In genomic region chr4:108300670-108301373, GRCm38 (mm10) we compare ENCODE assay signal across 8 mouse cellular contexts. TPM values are rescaled to one million over a fixed set of nuclear protein-coding genes. Genes with fewer than 3 reads are reported as not detected.
DNase-seq lines count a peak whose midpoint lies in the region; ATAC-seq and TF ChIP-seq lines count a peak whose summit lies in the region.

Gene Zyg11b (minus strand): TSS chr4:108301096.

- H3K36me3 ChIP-seq in heart, embryonic 12.5 days, result no peaks in the 10 kb centered on the region
- no peaks in the 10 kb centered on the region for H3K36me3 ChIP-seq in kidney, postnatal 0 days (ENCODE audit: insufficient read depth, low read length)
- no peaks in the 10 kb centered on the region for H3K36me3 ChIP-seq in liver, embryonic 13.5 days
- no peaks in the 10 kb centered on the region for H3K36me3 ChIP-seq in stomach, embryonic 16.5 days (ENCODE audit: control insufficient read depth, insufficient read depth, low read length)

- peak within 1 kb of the TSS; percentile 81 for H3K9ac ChIP-seq in heart, embryonic 12.5 days
- peak within 1 kb of the TSS; percentile 80 for H3K9ac ChIP-seq in kidney, postnatal 0 days (ENCODE audit: low read depth, low read length)
- peak within 1 kb of the TSS; percentile 89 for H3K9ac ChIP-seq in liver, embryonic 13.5 days
- H3K9ac ChIP-seq in stomach, embryonic 16.5 days (ENCODE audit: low read length), result peak within 1 kb of the TSS; percentile 96

- under 1% methylated on average over 43 of the region's 58 CpGs for WGBS in heart, embryonic 12.5 days
- WGBS in kidney, postnatal 0 days, result 2% methylated on average over 46 of the region's 58 CpGs
- under 1% methylated on average over 52 of the region's 58 CpGs for WGBS in liver, embryonic 13.5 days (ENCODE audit: insufficient replicate concordance)
- WGBS in stomach, embryonic 16.5 days, result under 1% methylated on average over 58 of the region's 58 CpGs

- H3K27ac ChIP-seq in heart, embryonic 12.5 days (ENCODE audit: poor library complexity, severe bottlenecking), result peak within 1 kb of the TSS; percentile 90
- H3K27ac ChIP-seq in kidney, postnatal 0 days, result peak within 1 kb of the TSS; percentile 86
- H3K27ac ChIP-seq in liver, embryonic 13.5 days, result peak within 1 kb of the TSS; percentile 72
- H3K27ac ChIP-seq in stomach, embryonic 16.5 days (ENCODE audit: low read length), result peak within 1 kb of the TSS; percentile 91

- no peaks in the 10 kb centered on the region for H3K27me3 ChIP-seq in heart, embryonic 12.5 days (replicated peaks)
- no peaks in the 10 kb centered on the region for H3K27me3 ChIP-seq in kidney, postnatal 0 days (ENCODE audit: insufficient read depth, low read length)
- H3K27me3 ChIP-seq in liver, embryonic 13.5 days, result no peaks in the 10 kb centered on the region
- no peaks in the 10 kb centered on the region for H3K27me3 ChIP-seq in stomach, embryonic 16.5 days (ENCODE audit: control insufficient read depth, insufficient read depth, low read length)

- no peak; the same call in 1 of the 2 replicates for TF ChIP-seq CTCF in kidney, postnatal 0 days (IDR thresholded peaks at IDR 0.05; ENCODE audit: low read depth)

- DNase-seq in CD4-positive, CD25-positive, alpha-beta regulatory T cell, adult 2 months (ENCODE audit: low read depth, low spot score), result peak; percentile 97
- DNase-seq in brain, embryonic 18.5 days (ENCODE audit: low read depth, low spot score), result peak; percentile 85
- DNase-seq in kidney, postnatal 0 days (ENCODE audit: low spot score), result peak; percentile 98
- peak; percentile 79 for DNase-seq in liver, embryonic 13.5 days
- peak; percentile 95 for DNase-seq in neural tube, embryonic 10.5 days (ENCODE audit: extremely low spot score, low spot score)

- peak within 1 kb of the TSS; percentile 85 for H3K4me2 ChIP-seq in heart, embryonic 12.5 days
- H3K4me2 ChIP-seq in kidney, postnatal 0 days (ENCODE audit: low read length), result peak within 1 kb of the TSS; percentile 74
- peak within 1 kb of the TSS; percentile 96 for H3K4me2 ChIP-seq in liver, embryonic 13.5 days
- peak within 1 kb of the TSS; percentile 87 for H3K4me2 ChIP-seq in stomach, embryonic 16.5 days (ENCODE audit: low read depth, low read length)

- peak within 1 kb of the TSS; percentile 76 for H3K4me3 ChIP-seq in heart, embryonic 12.5 days
- peak within 1 kb of the TSS; percentile 82 for H3K4me3 ChIP-seq in kidney, postnatal 0 days (replicated peaks; ENCODE audit: low read depth, low read length)
- peak within 1 kb of the TSS; percentile 81 for H3K4me3 ChIP-seq in liver, embryonic 13.5 days (replicated peaks)
- peak within 1 kb of the TSS; percentile 95 for H3K4me3 ChIP-seq in stomach, embryonic 16.5 days (replicated peaks; ENCODE audit: low read length)

- peaks cover 17% of the 10 kb centered on the region for H3K4me1 ChIP-seq in heart, embryonic 12.5 days (replicated peaks)
- peaks cover 7% of the 10 kb centered on the region; the same call in 1 of the 2 replicates for H3K4me1 ChIP-seq in kidney, postnatal 0 days (replicated peaks; ENCODE audit: insufficient read depth, low read length)
- peaks cover 25% of the 10 kb centered on the region for H3K4me1 ChIP-seq in liver, embryonic 13.5 days (replicated peaks)
- peaks cover 12% of the 10 kb centered on the region for H3K4me1 ChIP-seq in stomach, embryonic 16.5 days (ENCODE audit: control insufficient read depth, insufficient read depth, low read length)

- no peaks in the 10 kb centered on the region for H3K9me3 ChIP-seq in heart, embryonic 12.5 days (replicated peaks)
- 0 out of 2 replicates have a peak, but pooled peaks cover 5% of the 10 kb centered on the region for H3K9me3 ChIP-seq in kidney, postnatal 0 days (replicated peaks; ENCODE audit: low read length)
- H3K9me3 ChIP-seq in liver, embryonic 13.5 days (replicated peaks), result no peaks in the 10 kb centered on the region
- 0 out of 2 replicates have a peak, but pooled peaks cover 3% of the 10 kb centered on the region for H3K9me3 ChIP-seq in stomach, embryonic 16.5 days (replicated peaks; ENCODE audit: control insufficient read depth, low read length)

- ATAC-seq in erythroid progenitor cell, adult 5-6 weeks (replicated peaks; ENCODE audit: low FRiP score, poor library complexity, severe bottlenecking), result peak; percentile 96
- peak; percentile 97 for ATAC-seq in heart, embryonic 12.5 days (ENCODE audit: insufficient number of reproducible peaks, low FRiP score)
- peak; percentile 96 for ATAC-seq in kidney, postnatal 0 days (replicated peaks; ENCODE audit: low FRiP score, low read depth)
- peak; percentile 95 for ATAC-seq in liver, embryonic 13.5 days (ENCODE audit: low read depth)
- ATAC-seq in stomach, embryonic 16.5 days (ENCODE audit: insufficient read depth, low FRiP score), result peak; percentile 98

RNA-seq across cellular contexts. Expression of gene Zyg11b, which starts in this region (rescaled TPM):
- 3.8 and 5.0 TPM in 2 replicates for total RNA-seq in erythroid progenitor cell, adult 5-6 weeks (2015; ENCODE audit: low replicate concordance)
- 2.0 and 4.5 TPM in 2 replicates for total RNA-seq in erythroid progenitor cell, adult 5-6 weeks (2017; ENCODE audit: low replicate concordance)
- polyA plus RNA-seq in heart, embryonic 12.5 days (2016; fragmentation: Nextera tagmentation; extraction: Ambion mirVana), result 11.0 and 12.1 TPM in 2 replicates
- polyA plus RNA-seq in kidney, postnatal 0 days (2015; fragmentation: Nextera tagmentation; extraction: Ambion mirVana), result 7.4 and 7.5 TPM in 2 replicates
- polyA plus RNA-seq in liver, embryonic 13.5 days (2015; fragmentation: Nextera tagmentation; extraction: Ambion mirVana), result 2.1 and 2.7 TPM in 2 replicates
- polyA plus RNA-seq in stomach, embryonic 16.5 days (2015; fragmentation: Nextera tagmentation; extraction: Ambion mirVana), result 10.3 and 10.5 TPM in 2 replicates

Comparison
In these comparisons a context has a peak if more than half of its experiments do, and no peak if none do; other contexts are left out.
1. Peak in every context shown above with its lines: DNase-seq, ATAC-seq, H3K4me3 ChIP-seq and H3K27ac ChIP-seq.